Mouse (Mus musculus) intestine, embryonic 14.5 days (tissue): ENCODE results near the gene Rarg. TPM values are rescaled to one million over a fixed set of nuclear protein-coding genes. Genes with fewer than 3 reads are reported as not detected.
"Not testable (repeated sequence)": the region's sequence is repeated elsewhere in the genome, so short reads cannot be mapped to it uniquely, and the experiment has no call there.

ENCODE experiments used
- ATAC-seq: fragments of 200-750 bp; cut with Nextera tagmentation; replicated peaks from 2 replicates; pipeline ENCODE4 v1.8.0; 2017; ENCODE audit warnings: low read depth, moderate number of reproducible peaks, moderate TSS enrichment, moderate library complexity; ENCODE audit not compliant: low FRiP score, low TSS enrichment
- DNase-seq: peaks from one replicate; pipeline ENCODE4 v3.0.0-alpha.2; 2018; ENCODE audit warnings: low spot score
- H3K27ac ChIP-seq: fragments of 300-500 bp; sonication (generic); 2 replicates; pipeline ENCODE4 v1.5.1; 2014; ENCODE audit warnings: low read depth, mild to moderate bottlenecking, control low read depth
- H3K27me3 ChIP-seq: fragments of 300-500 bp; sonication (generic); replicated peaks from 2 replicates; pipeline ENCODE4 v1.6.1; 2014; ENCODE audit warnings: low read length, control low read depth; ENCODE audit not compliant: control insufficient read depth, insufficient read depth
- H3K36me3 ChIP-seq: fragments of 300-500 bp; sonication (generic); 2 replicates; pipeline ENCODE4 v1.6.1; 2014; ENCODE audit warnings: low read length, control low read depth; ENCODE audit not compliant: control insufficient read depth, insufficient read depth
- H3K4me1 ChIP-seq: fragments of 300-500 bp; sonication (generic); replicated peaks from 2 replicates; pipeline ENCODE4 v1.6.1; 2014; ENCODE audit warnings: low read length, control low read depth, mixed read lengths; ENCODE audit not compliant: control insufficient read depth, insufficient read depth
- H3K4me2 ChIP-seq: fragments of 300-500 bp; sonication (generic); 2 replicates; pipeline ENCODE4 v1.6.1; 2014; ENCODE audit warnings: low read length
- H3K4me3 ChIP-seq: fragments of 300-500 bp; sonication (generic); 2 replicates; pipeline ENCODE4 v1.5.1; 2014; ENCODE audit warnings: low read depth, low read length, control low read depth, mixed read lengths
- H3K9ac ChIP-seq: fragments of 300-500 bp; sonication (generic); 2 replicates; pipeline ENCODE4 v1.6.1; 2014; ENCODE audit warnings: mild to moderate bottlenecking, low read length
- H3K9me3 ChIP-seq: fragments of 300-500 bp; sonication (generic); 2 replicates; pipeline ENCODE4 v1.6.1; 2016; ENCODE audit warnings: low read length, control low read depth; ENCODE audit not compliant: control insufficient read depth
- WGBS: fragments of 180-500 bp; shearing (Covaris S2); extraction: QIAGEN DNeasy Blood & Tissue Kit; methylation state at CpG from one replicate; pipeline ENCODE4 v1.1.7; 2014; 5-methylcytosine and 5-hydroxymethylcytosine counted together
- polyA plus RNA-seq: library from polyadenylated mRNA; unstranded; fragments of >200 nt; fragmentation: Nextera tagmentation; extraction: Ambion mirVana; gene quantifications from 2 replicates; pipeline ENCODE4 v1.2.1, GENCODE M21; 2014

The Rarg gene
- polyA plus RNA-seq, 1 experiment from 2014 or later, result 16.4 TPM

GRCm38 (mm10) chr15:102232764-102233163 is 24.6 kb downstream of the Rarg start:
- Histone ChIP-seq H3K36me3 (0 out of 2 replicates have a peak, but pooled peaks cover 6% of the 10 kb centered on the region), H3K27me3 (no peaks in the 10 kb centered on the region), H3K9me3 (no peaks in the 10 kb centered on the region), H3K9ac (no peak overlapping the region), H3K4me2 (no peak overlapping the region), H3K4me3 (no peak overlapping the region), H3K27ac (no peak overlapping the region), H3K4me1 (peaks cover 20% of the 10 kb centered on the region)
- DNase-seq (no peak), ATAC-seq (no peak)
- 84% methylated on average over 7 of the region's 7 CpGs for WGBS

GRCm38 (mm10) chr15:102231748-102232147 is 25.6 kb downstream of the Rarg start, which contains the start of gene Itgb7:
Gene Itgb7 (minus strand): TSS chr15:102231944.
- DNase-seq (no peak), ATAC-seq (no peak)
- Histone ChIP-seq H3K4me3 (no peak within 1 kb of the TSS), H3K9me3 (no peaks in the 10 kb centered on the region), H3K27me3 (no peaks in the 10 kb centered on the region), H3K27ac (no peak within 1 kb of the TSS), H3K4me1 (peaks cover 20% of the 10 kb centered on the region), H3K36me3 (no peaks in the 10 kb centered on the region), H3K4me2 (0 out of 2 replicates have a peak within 1 kb of the TSS, but pooled peaks have one; percentile 0), H3K9ac (no peak within 1 kb of the TSS)
- 41% methylated on average over 6 of the region's 6 CpGs for WGBS

DNA sequence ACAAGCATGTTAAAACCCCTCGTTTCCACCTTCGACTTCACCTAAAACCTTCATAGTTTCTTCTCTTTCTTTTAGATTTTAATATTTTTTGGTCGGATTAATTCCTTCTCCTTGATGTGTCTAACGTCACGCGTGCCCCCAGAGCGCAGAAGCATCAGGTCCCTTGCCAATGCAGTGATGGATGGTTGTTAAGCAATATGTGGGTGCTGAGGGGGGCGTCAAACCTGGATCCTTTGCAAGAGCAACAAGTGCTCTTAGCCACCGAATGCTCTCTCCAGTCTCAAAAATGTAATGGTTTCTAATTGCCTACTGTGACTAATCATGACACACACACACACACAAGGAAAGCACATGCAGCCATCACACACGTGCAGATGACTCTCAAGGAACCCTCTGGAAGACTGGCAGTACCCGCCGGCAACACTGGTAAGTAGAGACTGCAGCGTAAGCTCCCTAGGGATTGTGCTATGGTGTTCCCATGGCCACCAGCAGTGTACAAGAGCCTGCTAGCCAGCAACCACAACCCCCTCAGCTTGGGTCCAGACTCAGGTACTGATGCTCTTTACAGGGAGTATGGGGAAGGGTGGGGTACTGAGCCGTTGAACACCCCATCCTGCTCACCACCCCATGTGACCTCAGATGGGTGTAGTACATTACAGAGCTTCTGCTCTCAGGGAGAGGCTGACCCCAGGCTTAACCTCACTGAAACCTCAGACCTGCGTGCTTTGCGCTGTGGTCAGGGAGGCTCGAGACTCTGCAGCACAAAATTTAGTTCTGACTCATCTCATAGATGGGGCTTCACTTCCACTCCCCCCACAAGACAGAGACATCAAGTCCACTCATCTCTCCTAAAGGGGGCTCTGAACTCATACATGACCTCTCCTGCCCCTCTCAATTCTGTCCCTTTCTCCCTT is 26.7 kb downstream of the Rarg start:
- Histone ChIP-seq H3K36me3 (no peaks in the 10 kb centered on the region), H3K4me2 (no peak overlapping the region), H3K9ac (no peak overlapping the region), H3K27ac (no peak overlapping the region), H3K9me3 (no peaks in the 10 kb centered on the region), H3K4me3 (no peak overlapping the region), H3K27me3 (no peaks in the 10 kb centered on the region), H3K4me1 (peaks cover 15% of the 10 kb centered on the region)
- ATAC-seq, result no peak
- 82% methylated on average over 17 of the region's 17 CpGs for WGBS
- DNase-seq, result no peak

- WGBS, result 77% methylated on average over 6 of the region's 6 CpGs
- not testable (repeated sequence) for H3K27ac ChIP-seq, H3K9me3 ChIP-seq, H3K4me2 ChIP-seq, ATAC-seq, H3K4me1 ChIP-seq, H3K9ac ChIP-seq, H3K4me3 ChIP-seq, H3K36me3 ChIP-seq, DNase-seq
- peaks cover 11% of the 10 kb centered on the region for H3K27me3 ChIP-seq
Measured at GRCm38 (mm10) chr15:102225619-102226018, 31.7 kb downstream of the Rarg start.

DNA sequence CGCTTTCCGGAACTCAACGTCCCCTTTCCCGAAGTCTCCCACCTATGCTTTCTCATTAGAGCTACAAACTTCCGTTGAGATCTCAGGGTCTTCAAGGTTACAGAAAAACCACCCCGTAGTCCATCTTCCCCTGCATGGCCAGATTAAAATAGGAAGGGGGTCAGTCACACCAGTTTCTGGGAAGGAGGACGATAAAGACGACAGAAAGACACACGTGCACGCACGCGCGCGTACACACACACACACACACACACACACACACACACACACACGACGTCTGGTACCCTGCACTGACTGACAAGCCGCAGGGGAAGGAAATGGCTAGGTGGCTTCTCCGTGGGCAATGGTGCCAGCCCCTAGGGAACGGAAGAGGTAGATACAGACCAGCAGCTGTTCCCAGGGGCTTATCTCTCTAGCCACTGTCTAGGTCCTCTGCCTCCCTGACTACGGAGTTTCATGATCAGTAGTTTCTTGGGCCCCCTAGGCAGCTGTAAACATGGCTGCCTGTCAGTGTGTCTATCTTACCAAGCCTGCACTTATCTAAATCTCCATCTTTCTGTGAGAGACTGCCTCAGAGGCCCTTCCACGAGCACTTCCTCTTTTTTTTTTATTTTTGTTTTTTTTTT is 32.2 kb downstream of the Rarg start:
- Histone ChIP-seq H3K4me2 (peak overlapping the region; percentile 82), H3K4me3 (peak overlapping the region; percentile 36), H3K27ac (no peak overlapping the region), H3K9me3 (no peaks in the 10 kb centered on the region), H3K9ac (peak overlapping the region; percentile 37), H3K4me1 (no peaks in the 10 kb centered on the region), H3K27me3 (peaks cover 11% of the 10 kb centered on the region), H3K36me3 (no peaks in the 10 kb centered on the region)
- 14% methylated on average over 21 of the region's 21 CpGs for WGBS
- DNase-seq (peak; percentile 52), ATAC-seq (no peak)

GRCm38 (mm10) chr15:102224186-102224991 is 32.9 kb downstream of the Rarg start:
- H3K9ac ChIP-seq, result peak overlapping the region; percentile 37
- H3K4me3 ChIP-seq, result peak overlapping the region; percentile 36
- peak; percentile 91 for DNase-seq
- no peaks in the 10 kb centered on the region for H3K9me3 ChIP-seq
- peak overlapping the region; percentile 82 for H3K4me2 ChIP-seq
- no peaks in the 10 kb centered on the region for H3K36me3 ChIP-seq
- H3K27me3 ChIP-seq, result peaks cover 11% of the 10 kb centered on the region
- whole genome bisulfite sequencing, result 3% methylated on average over 43 of the region's 43 CpGs
- no peaks in the 10 kb centered on the region for H3K4me1 ChIP-seq
- no peak overlapping the region for H3K27ac ChIP-seq
- peak; percentile 87 for ATAC-seq

GRCm38 (mm10) chr15:102222386-102222785 is 34.9 kb downstream of the Rarg start:
- no peak overlapping the region for H3K27ac ChIP-seq
- H3K9ac ChIP-seq, result no peak overlapping the region
- no peaks in the 10 kb centered on the region for H3K9me3 ChIP-seq
- H3K4me1 ChIP-seq, result no peaks in the 10 kb centered on the region
- DNase-seq (peak; percentile 54), ATAC-seq (no peak)
- peaks cover 11% of the 10 kb centered on the region for H3K27me3 ChIP-seq
- WGBS, result 59% methylated on average over 10 of the region's 10 CpGs
- H3K4me3 ChIP-seq, result no peak overlapping the region
- no peak overlapping the region for H3K4me2 ChIP-seq
- no peaks in the 10 kb centered on the region for H3K36me3 ChIP-seq

GRCm38 (mm10) chr15:102217325-102217724 is 40.0 kb downstream of the Rarg start:
- Histone ChIP-seq H3K4me2 (no peak overlapping the region), H3K9me3 (no peaks in the 10 kb centered on the region), H3K27ac (no peak overlapping the region), H3K4me3 (no peak overlapping the region), H3K27me3 (no peaks in the 10 kb centered on the region), H3K36me3 (peaks cover 47% of the 10 kb centered on the region), H3K4me1 (no peaks in the 10 kb centered on the region), H3K9ac (no peak overlapping the region)
- DNase-seq (no peak), ATAC-seq (0 out of 2 replicates have a peak, but pooled peaks have one; percentile 28)
- WGBS, result 80% methylated on average over 7 of the region's 7 CpGs
